Mouse (Mus musculus): ENCODE results near the gene Carf. TPM values are rescaled to one million over a fixed set of nuclear protein-coding genes. Genes with fewer than 3 reads are reported as not detected.

The Carf gene
- polyA plus RNA-seq, 3 experiments from 2014 or later = 5.3 to 11.9 (median 6.7) TPM

DNA sequence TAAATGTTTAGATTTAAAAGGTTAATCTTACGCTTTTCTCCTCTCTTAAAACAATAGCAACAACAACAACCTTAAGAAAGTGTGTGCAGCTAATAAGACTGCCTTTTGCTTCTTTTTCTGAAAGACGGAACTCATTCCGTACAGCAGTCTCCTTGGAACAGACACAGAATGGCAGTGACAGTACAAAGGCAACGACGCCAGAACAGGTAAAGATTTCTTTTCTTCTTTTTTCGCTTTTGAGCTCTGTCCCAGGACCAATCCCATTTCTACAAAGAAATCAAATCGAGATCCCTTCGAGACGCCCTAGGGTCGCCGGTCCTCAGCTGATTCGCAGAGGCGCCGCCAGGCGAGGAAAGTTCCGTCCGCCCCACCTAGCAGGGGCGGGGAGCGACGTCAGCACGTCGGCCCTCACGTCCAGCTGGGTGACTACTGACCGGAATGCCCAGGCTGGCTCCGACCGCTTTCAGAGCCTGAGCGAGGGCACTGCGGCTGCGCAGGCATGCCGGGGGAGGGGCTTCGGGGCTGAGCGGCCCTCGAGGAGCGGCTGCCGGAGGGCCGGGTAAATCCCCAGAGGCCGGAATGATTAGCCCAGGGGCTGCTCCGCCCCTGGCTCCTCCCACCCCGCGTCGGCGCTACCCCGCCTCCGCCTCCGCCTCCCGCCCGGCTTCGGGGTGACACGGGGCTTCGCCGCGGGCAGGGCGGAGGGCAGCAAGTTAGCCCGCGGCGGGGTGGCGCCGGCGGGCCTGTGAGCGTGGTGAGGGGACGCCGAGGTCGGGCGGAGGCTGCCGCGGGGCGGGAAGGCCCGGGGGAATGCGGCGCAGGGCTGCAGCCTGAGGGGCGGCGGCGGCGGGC, 82.1 kb downstream of the Carf start, which contains the start of gene Nbeal1:
Gene Nbeal1 (plus strand): TSS at position 668 of the 852 bp plus-strand sequence.
- peak; percentile 86 for ATAC-seq

DNA sequence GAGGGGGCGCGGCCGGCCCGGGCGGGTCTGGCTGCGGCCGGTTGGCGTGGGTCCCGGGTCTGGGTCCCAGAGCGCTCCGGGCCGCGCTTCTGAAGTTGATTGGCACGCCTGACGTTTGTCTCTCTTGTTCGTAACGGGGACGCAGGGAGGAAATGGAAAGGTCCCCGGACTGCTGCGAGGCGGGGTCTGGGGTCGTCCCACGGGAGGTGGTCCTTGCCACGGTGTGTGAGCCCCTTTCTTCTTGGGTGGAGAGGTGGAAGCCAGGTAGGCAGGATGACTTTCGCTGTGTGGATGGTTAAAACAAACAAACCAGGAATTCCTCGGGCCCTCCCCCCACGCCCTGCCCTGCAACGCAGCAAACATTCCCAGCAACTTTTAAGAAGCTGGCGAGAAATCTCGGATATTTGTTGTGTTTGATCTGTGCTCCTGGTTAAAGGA, 82.8 kb downstream of the Carf start:
- ATAC-seq = peak; percentile 19

DNA sequence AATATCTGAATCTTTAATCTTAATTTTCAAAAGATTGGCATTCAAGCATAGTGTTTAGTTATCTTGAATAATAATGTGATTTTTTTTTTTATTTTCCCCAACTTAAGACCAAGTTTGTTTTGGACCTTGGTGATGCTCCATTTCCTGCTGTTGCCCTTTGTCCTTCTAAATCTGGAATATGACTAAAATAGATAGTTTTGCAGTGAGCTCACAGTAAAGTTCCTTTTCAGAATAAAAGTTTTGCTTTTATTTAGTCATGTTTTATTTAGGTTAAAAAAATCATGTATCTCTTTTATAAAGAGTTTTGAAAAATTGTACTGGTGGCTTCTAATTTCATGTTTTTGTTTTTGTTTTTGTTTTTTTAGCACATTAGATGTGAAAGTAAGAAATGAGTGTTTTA, 90.4 kb downstream of the Carf start:
- no peak for ATAC-seq

DNA sequence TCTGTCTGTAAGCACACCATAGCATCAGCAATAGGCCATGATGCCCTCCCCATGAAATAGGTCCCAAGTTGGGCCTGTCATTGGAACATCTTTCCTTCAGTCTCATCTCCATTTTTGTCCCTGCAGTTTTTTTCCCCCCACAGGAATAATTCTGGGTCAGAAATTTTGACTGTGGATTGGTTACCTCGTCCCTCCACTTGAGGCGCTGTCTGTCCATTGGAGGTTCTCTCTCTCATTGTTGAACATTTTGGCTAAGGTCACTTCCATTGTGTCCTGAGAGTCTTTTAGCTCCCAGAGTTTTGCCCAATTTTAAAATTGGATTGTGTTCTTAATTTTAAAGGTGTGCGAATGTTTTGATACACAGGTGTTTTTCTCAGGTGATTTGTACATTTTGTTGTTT, 98.8 kb downstream of the Carf start:
- ATAC-seq = no peak

DNA sequence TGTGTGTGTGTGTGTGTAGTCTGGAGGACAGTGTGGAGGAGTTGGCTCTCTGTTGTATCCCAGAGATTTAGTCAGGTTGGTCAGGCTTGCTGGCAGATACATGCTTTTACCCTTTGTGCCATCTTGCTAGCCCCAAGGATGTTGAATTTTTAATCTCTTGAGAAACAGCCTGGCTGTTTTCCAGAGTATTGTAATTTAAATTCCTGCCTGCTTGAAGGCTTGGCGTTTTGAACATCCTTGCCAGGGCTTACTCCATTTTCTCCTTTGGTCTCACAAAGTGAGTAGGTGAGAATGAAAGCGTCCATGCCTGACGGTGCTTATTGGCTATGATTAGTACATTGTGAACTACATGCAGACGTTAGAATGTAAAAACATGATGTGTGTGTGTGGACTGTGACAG, 101.0 kb downstream of the Carf start:
- no peak for ATAC-seq

Other genes starting within 250 kb of the Carf start
- gene Fam117b, start 185.2 kb upstream of the Carf start, polyA plus RNA-seq (2017; shearing (Covaris generic)) = 10 to 100 TPM; 14.7 to 26.3 (median 15.4) TPM
- 1 to 10 TPM in 2 of 3 experiments, under 1 TPM in 1; 0.84 to 3.0 (median 2.7) TPM for gene Ica1l, start 55.1 kb upstream of the Carf start, polyA plus RNA-seq (2017; shearing (Covaris generic))
- 10 to 100 TPM; 36.9 to 48.5 (median 46.8) TPM for gene Wdr12, start 398 bp downstream of the Carf start, polyA plus RNA-seq (2017; shearing (Covaris generic))
- gene Nbeal1, start 82.4 kb downstream of the Carf start, polyA plus RNA-seq (2017; shearing (Covaris generic)) = 1 to 10 TPM; 4.7 to 8.7 (median 8.5) TPM
- gene Cyp20a1, start 245.1 kb downstream of the Carf start, polyA plus RNA-seq (2017; shearing (Covaris generic)) = 10 to 100 TPM; 12.8 to 26.7 (median 18.3) TPM